Mouse (Mus musculus) ES-Bruce4 (cell line): ENCODE measurements around the gene Cdh10.

ENCODE experiments used
- CTCF ChIP-seq: IDR thresholded peaks from one replicate; pipeline ENCODE4 v1.8.1; 2011; ENCODE audit warnings: low read depth, low read length
- EP300 ChIP-seq: IDR thresholded peaks from 2 replicates; pipeline ENCODE4 v1.6.1; 2011; ENCODE audit warnings: low read depth, low read length; ENCODE audit not compliant: insufficient read depth
- POLR2A ChIP-seq: IDR thresholded peaks from one replicate; pipeline ENCODE4 v1.8.1; 2011; ENCODE audit warnings: low read length; ENCODE audit not compliant: insufficient read depth

GRCm38 (mm10) chr15:18823420-18823819, 4.7 kb downstream of the Cdh10 start:
- TF ChIP-seq CTCF, result no peak
- TF ChIP-seq POLR2A, result no peak
- TF ChIP-seq EP300, result no peak
